Mouse (Mus musculus) CD4-positive, CD25-positive, alpha-beta regulatory T cell, adult 2 months (primary cell): ENCODE data around the gene Top1.

Experiments used
- DNase-seq: peaks from one replicate; pipeline ENCODE4 v3.0.0-alpha.2; 2012; ENCODE audit warnings: low read depth, low spot score

Top1 gene

DNA sequence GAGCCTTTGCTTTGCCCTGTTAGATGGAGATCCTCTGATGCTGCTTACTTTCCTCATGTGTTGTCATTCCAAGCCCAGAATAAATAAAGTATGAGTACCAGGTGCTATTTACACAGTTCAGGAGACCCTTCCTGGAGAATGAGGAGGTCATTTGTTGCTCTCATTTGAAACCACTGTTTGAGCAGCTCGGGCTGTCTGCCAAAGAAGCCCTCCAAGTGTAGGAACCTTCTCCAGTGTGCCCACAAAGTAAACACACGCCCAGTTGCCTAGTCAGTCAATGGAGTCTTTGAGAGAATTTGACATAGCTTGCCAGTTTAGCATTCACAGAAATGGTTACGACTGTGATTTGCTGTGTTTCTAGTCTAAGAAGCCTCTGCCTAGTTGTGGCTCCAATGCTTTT lies 73.1 kb downstream of the Top1 start:
- DNase-seq = no peak

DNA sequence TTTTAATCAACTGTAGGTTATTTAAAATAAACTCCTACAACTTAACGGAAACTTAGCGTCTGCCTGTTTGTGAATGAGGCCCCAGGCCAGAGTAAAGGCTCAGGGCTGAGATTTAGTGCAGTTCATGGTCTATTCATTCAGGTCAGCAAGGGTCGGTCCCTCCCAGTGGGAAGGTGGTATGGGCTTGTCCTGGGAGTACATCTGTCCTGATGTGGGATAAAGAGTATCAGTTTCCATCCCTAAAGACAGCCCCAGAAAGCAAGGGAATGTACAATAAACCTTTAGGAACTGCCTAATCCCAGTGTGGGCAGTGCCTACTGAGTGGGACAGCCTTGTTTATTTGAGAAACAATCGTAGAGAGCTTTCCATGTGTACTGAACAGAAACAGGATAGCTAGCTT lies 77.0 kb downstream of the Top1 start:
- no peak for DNase-seq

DNA sequence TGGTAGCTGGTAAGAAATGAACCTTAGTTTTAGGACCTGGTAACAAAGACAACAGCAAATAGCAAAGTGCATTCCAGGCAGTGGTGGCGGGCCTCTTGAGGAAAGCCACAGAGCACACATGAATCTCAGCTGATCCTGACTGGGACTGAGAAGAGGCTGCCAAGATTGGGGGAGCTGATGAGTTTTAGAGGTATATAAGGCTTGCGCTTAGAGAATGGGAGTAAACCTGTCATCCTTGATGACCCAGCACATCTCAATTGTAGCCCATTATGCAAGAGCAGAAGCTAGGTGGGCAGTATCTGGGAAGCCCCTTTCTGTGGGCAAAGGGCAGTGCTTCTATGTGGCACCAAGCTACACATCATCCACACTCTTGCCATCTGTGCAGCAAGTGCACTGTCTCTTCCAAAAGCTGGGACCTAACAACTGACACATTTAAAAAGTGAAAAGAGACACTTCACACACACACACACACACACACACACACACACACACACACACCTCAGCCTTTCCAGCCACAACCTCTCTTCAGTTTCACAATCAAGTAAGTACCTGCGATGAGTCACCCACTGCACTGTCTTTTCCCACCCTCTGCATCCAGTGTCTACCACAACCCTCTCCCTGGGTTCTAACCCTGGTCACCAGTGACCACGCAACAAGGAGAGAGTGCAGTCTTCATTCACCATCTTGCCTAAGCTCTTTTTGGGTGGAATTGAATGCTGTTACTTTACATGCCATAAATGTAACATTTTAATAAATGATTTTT lies 78.1 kb downstream of the Top1 start:
- DNase-seq = no peak

DNA sequence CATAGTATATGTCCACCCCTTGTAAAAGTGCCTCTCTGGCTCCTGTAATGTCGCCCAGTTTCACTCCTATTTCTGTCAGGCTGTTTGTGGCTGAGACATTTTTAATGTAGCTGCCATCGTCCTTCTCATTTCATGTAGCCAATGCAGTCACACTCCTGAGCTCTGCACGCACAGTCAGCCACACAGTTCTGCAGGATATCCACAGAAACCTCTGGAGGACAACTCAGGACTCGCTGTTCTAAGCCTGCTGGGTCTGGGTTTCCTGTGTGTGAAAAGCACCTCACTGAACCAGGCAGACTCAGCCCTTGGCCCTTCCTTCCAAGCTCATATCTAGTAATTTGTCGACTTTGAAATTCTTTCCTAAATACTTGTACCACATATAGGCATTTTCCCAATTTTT lies 78.8 kb downstream of the Top1 start:
- no peak for DNase-seq

DNA sequence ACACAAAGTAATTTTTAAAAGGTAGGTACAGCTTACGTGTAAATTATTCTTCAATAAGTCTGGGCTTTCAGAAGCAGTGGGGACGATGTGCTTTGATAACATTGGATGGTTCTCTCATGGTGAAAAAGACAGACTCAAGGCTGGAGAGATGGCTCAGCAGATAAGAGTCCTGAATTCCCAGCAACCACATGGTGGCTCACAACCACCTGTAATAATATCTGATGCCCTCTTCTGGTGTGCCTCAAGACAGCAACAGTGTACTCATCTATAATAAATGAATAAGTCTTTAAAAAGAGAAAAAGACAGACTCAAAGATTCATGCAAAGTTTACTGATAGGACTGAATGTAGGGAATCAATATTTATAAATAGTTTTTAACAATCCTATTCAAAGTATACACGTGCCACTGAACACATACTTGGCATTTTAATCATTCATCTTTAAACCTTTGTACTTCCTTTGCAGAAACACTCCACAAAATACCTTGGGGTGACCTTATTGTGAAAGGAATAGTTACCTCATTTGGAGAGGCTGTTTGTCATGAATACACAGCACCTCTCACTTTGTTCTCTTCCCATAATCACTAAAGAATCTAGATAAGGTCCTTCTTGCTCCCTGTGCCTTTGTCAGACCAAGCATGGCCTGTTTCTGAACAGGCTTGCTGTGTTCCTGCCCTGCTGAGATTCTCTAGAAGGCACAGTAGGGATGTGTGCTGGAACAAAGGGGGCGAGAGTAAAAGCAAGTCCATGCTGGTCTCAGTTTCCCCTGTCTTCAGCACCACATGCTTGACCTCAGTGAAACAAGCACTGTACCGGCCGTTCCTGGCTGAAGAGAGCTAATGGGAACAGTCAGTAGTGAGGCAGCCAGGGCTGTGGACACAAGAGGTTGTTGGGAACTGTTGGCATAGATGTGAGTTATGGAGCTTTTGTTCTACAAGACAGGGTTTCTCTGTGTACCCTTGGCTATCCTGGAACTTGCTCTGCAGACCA lies 80.5 kb downstream of the Top1 start:
- DNase-seq = no peak

DNA sequence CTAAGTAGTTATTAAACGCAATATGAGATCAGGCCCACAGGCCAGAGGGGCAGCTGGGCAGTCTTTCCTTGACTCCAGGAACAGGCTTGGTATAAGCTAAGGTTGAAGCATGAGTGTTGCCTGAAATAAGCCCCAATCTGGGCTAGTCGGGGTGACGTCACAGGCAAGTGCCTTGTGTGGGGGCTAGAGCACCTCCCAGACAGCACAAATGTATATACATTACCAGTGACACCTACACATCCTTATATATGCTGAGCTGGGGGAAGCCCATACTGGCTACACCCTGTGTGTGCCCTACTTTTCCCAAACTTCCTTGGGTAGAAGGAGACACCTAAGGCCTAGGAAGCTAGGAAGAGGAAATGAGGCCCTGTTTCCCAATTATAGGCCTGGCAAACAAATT lies 83.3 kb downstream of the Top1 start:
- no peak for DNase-seq

DNA sequence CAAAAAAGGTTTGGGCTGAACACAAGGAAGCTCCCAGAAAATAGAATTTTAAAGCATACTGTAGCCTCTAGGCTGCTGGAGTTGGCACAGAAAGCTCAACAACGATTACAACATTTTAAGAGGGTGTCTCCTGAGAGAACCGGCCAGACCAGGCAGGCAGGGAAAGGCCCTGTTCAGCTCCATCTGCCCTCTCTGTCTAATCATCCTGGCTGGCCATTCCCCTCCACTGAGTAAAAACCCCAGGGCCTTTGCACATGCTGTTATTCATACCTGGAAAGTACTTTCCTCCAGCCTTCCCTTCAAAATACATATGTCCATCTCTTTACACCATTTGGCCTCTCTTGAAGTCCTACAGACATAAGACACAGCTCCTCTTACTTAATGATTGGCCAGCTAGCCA lies 83.7 kb downstream of the Top1 start:
- no peak for DNase-seq

DNA sequence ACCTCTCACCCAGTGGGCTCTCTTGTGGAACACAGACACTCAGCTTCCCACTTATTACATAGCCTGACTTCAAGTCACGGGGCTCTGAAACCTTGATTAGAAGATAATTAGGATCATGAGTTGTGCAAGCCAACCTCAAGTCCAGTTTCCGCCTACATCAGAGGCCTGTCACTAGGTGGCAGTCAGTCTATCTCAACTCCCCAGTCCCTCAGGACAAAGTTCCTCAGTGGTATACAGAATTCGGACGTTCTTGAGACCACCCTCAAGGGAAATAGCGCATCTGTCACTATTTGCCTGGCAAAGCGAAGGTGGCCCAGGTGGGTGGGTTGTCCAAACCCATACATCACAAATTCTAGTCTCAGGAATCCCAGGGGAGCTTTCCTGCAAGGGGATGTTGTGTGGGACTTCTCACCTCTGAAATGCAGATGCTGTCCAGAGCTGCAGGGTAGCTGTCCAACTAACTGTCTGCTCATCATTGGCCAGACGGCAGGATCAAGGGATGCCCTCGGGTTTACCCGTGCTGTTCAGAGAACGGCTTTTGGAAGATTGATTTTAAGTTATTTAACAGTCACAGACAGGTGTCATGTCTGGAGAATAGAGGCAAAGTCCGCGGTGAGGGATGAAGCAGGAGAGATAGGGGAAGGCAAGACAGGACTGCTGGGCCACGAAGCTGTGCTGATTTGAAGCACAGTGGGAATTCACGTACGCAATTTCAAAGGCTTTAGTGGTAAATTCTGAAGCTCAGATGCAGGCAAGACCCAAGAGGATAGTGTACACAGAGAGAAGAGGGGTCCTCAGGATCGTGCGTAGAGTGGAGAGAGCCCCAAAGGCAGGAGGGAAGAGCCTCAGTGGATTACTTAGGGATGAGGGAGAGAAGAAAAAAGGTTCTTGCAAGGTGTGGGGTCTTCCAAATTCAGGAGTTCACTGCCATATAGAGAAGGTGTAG lies 84.4 kb downstream of the Top1 start:
- peak; percentile 72 for DNase-seq

DNA sequence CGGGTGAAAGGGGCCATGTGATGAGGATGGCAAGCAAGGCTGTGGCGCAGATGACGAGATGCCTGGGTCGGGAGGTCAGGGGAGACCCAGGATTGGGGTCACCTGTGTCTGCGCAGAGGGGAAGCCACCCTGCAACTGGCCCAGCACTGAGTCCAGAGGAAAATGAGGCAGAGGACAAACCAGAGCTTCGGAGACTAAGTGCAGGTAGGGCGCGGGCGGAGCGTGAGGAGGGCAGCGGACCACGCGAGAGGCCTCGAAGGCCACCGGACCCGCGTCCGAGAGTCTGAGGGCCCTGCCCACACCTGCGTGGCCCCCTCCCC lies 85.1 kb downstream of the Top1 start:
- no peak for DNase-seq

DNA sequence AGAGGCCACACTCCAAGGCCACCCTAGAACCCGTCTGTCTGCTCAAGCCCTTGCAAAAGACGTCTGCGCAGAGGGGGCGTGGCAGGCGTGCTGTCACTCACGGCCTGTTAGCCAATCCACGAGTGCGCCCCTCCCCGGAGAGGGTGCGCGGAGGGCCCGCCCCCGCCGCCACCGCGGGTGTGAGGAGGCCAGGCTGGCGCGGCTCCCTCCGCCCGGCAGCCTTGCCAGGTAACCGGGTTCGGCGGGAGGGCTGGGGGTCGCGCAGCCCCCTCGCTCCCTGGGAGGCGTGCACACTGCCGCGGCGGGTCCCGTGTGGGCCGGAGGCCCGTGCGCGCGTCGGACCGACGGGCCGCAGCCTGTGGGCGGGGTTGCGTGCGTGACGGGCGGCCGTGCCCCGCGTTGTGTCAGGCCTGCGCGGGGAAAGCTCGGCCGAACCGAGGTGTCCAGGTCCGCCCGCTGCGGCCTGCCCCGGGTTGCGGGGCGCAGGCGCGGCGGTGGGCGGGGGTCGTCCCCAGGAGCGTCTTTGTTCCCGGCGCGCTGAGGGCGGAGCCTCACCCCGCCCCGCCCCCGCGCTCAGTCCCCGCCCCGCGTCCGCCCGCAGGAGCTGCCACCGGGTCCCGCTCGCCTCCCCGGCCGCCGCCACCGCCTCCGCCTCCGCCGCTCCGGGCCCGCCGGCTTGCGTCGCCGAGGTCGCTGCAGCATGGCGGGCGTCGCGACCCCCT lies 85.6 kb downstream of the Top1 start, which contains the start of gene Plcg1:
Plcg1 (plus strand) TSS at position 184 of the 722 bp plus-strand sequence.
- peak; percentile 97 for DNase-seq

DNA sequence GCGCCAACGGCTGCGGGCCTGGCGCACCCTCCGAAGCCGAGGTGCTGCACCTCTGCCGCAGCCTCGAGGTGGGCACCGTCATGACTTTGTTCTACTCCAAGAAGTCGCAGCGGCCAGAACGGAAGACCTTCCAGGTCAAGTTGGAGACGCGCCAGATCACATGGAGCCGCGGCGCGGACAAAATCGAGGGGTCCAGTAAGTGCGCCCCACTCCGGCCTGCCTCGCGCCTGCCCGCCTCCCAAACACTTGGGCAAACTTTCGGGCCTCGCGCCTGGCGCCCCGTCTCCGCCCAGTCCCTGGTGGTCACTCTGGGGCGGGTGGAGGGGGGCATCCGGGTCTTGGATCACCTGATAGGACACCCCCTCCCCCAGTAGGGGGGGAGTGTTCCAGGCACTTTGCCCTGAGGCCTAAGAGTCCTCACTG lies 86.2 kb downstream of the Top1 start:
- no peak for DNase-seq

DNA sequence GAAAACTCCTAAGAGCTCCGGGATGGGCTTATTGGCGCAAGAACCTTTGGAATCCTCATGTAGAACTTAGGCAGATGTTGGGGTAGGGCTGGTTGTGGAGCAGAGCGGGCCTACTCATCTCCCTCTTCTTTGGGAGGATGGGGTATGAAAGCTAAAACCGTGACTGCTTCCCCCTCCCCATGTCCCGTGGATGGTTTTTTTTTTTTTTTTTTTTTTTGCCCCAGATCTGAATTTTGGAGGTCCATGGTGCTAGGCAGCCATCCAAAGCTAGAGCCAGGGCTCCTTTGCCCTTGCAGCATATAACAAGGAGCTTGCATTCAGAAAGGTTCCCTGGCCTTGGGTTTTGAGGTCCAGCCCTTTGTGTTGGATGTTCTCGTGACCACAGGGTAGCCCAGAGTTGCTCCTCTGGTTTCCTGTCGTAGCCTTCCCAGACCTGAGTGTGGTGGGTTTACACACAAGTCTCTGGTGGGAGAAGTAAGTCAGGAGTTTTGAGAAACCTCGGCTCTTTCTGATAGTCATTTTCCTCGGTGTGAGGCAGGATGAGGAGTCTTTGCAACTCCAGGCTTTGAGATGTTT lies 86.8 kb downstream of the Top1 start:
- DNase-seq = no peak

DNA sequence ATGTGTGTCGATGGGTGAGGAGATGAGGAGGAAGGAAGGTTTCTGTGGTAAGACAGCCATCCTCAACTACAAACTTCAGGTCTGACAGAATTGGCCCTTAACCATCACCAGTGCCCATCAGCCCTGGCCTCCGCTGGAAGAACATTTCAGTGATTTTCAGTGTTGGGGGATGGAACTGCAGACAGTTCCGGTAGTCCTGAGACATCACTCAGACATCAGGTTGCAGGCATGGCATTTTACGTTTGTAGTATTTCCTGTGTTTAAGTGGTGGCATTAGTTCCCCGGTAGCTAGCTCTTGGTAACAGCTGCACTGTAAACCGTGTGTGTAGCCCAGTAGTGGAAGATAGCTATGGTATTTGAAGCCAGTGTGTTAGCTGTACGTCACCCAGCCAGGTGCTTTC lies 87.4 kb downstream of the Top1 start:
- DNase-seq = peak; percentile 82

DNA sequence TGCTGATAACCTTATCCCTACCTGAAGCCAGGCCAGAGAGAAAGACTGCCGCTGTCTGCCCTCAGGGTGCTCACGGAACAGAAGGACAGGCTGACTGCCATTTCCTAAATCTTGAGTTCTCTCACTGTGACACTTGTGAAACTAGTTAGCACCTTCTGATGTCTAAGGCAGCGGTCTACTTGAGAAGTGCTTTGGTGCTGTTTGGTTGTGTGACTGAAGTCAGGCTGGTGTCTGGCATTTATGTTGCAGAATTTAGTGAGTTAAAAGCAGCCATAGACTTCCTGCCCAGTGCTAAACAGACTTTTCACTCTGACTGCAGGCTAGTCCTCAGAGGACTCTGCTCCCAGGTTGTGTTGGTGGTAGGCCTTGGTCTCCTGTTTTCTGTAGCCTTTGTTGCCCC lies 88.6 kb downstream of the Top1 start:
- peak; percentile 72 for DNase-seq

DNA sequence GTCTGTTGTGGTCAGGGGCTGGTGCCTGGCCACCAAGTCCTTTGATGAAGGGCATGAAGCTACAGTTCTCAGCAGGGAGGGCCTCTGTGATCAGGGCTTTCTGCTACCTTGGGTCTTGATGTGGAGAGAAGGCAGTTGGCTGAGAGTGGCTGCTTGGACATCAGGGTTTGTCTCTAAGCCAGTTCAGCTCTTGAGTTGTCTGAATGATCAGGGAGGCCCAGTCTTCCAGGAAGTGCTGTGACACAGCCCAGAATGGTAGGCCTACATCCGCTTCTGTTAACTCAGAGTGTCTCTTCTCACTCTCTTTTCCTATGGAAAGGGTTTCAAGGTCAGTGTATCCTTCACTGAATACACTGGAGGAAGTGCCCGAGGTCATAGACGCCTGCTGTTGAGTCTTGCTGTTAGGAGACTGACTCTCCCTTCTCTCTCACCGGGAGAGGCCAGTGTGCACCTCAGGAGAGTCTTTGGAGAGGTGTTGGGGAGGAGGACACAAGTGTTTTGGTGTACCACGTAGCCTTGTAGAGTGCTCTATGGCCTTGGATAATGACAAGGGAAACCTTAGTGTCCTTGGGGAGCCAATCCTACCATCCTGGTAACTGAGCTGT lies 90.1 kb downstream of the Top1 start:
- DNase-seq = peak; percentile 60

DNA sequence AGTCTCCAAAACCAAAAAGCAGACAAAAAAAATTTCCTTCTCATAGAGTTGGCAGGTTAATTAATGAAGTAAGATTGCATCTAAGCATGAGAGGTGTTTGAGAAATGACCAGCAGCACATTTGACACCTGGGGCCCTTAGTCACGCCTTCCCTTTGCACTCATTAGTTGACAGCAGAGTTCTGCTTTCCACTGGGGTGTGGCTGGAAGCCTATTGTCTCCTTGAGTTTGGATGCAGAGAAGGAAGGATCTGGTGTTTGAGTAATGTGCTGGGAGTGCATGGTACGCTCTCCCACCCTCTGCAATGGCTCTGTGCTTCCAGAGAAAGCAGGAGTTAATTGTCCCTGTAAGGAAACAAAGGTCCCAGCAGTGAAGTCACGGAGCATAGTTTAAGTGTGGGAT lies 90.8 kb downstream of the Top1 start:
- DNase-seq = no peak

DNA sequence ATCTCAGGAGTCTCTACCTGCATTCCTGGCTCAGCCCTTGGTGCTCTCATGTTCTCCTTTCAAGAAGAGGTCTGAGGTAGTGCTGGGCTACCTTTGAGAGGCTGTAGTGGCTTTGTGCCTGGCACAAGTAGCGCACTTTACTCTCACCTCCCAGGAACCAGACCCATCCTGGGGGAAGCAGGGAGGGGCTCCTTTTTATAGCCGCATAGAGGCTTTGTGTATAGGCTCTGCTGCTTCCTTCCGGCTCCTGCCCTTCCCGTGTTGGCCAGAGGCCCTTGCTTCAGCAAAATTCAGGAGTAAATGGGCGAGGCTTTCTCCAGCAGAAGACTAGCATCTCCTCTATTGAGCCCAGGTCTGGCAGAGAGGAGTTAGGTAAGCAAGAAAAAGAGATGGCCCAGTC lies 92.7 kb downstream of the Top1 start:
- no peak for DNase-seq

DNA sequence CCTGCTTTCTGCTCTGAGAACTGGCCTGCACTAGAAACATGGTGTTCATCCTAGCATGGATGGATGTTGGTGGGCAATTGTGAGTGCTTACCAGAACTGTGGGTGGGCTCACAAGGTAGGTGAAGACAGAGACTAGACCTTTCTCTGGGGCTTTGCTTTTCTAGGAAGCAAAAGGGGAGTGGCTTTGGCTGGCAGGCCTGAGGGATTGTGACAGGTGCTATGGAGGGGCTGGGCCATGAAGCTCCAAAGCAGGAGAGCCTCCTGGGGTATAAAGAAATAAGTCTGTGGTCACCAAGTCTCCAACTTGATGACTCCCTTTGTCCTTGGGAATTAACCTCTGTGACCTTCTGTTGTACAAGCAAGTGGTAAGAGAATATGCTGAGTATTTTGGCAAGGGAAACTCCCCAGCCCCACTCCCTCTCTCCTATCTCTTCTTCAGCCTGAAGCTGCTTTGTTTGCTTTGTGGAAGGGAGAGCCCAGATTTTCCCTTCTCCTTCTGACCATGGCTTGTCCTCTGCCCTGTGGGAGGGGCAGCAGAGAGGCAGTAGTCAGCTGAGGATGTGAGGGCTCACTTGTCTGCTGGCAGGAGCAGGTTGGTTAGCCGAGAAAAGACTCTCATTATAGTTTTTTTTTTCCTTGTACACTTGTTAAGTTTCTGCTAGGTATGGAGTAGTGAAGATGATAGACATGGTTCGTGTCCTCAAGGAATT lies 94.1 kb downstream of the Top1 start:
- peak; percentile 30 for DNase-seq

DNA sequence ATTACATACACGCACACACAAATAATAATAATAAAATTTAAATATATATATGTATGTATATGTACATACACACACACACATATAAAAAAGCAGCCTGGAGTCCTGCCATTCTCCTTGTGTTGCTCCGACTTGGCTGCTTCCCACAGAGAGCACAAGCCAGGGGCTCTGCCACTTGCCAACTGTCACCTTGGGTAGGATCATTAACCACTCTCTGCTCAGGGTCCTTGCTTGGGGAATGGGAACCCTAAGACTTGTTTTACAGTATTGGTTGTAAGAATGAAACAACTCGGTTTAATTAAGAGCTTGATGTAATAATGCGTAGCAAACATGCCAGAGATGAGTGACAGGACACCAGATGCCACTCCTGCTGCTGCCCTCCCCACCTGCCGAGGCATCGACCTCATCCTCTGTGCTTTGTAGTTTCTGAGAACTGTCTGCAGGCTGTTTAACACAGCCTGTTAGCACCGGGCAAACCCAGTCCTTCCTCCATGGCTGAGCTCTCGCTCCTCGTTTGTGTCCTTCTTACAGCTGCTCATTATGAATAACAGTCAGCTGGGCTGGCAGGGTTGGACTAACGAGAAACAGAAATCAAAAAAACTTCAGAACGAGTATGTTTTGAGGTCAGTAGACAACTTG lies 95.0 kb downstream of the Top1 start:
- peak; percentile 72 for DNase-seq
